Mouse (Mus musculus) MEL (cell line): ENCODE data around the gene Ccdc22. TPM values are rescaled to one million over a fixed set of nuclear protein-coding genes. Genes with fewer than 3 reads are reported as not detected.
A peak's percentile ranks its signal among the peaks of the same experiment; 100 is the strongest.

Experiments used
- DNase-seq: peaks from one replicate; pipeline ENCODE4 v3.0.0; 2011; ENCODE audit warnings: low read depth, low spot score
- H3K27ac ChIP-seq: 2 replicates; pipeline ENCODE4 v1.5.1; 2012; ENCODE audit warnings: low read depth, mild to moderate bottlenecking, control low read depth, low read length, moderate library complexity; ENCODE audit not compliant: control insufficient read depth
- H3K27me3 ChIP-seq, 2 experiments: fragments of 150-350 bp in 1 of 2; sonication (generic) in 1 of 2; 2 replicates each; pipeline ENCODE4 v1.6.1; 2012; ENCODE audit warnings: low read length in 2 of 2, mild to moderate bottlenecking in 2 of 2, improper control_type of control experiment in 1 of 2, moderate library complexity in 1 of 2; ENCODE audit not compliant: insufficient read depth in 2 of 2, control insufficient read depth in 1 of 2
- H3K36me3 ChIP-seq, 2 experiments: 2 replicates each; pipeline ENCODE4 v1.6.1; 2012 to 2014; ENCODE audit warnings: low read length in 2 of 2, improper control_type of control experiment in 1 of 2, inconsistent platforms in 1 of 2, mild to moderate bottlenecking in 1 of 2; ENCODE audit not compliant: insufficient read depth in 2 of 2, control insufficient read depth in 1 of 2
- H3K4me1 ChIP-seq, 2 experiments: fragments of 150-350 bp in 1 of 2; sonication (generic) in 1 of 2; 2 replicates each; pipeline ENCODE4 v1.6.1; 2012; ENCODE audit warnings: low read length in 2 of 2, improper control_type of control experiment in 1 of 2, mild to moderate bottlenecking in 1 of 2; ENCODE audit not compliant: insufficient read depth in 2 of 2, control insufficient read depth in 1 of 2
- H3K4me3 ChIP-seq, 2 experiments: fragments of 150-350 bp in 1 of 2; sonication (generic) in 1 of 2; 2 replicates each; pipeline ENCODE4 v1.5.1; 2012; ENCODE audit warnings: low read depth in 2 of 2, low read length in 2 of 2, mild to moderate bottlenecking in 2 of 2, moderate library complexity in 2 of 2, control low read depth in 1 of 2, improper control_type of control experiment in 1 of 2; ENCODE audit not compliant: control insufficient read depth in 1 of 2, insufficient read depth in 1 of 2
- H3K79me2 ChIP-seq: 2 replicates; pipeline ENCODE4 v1.6.1; 2012; ENCODE audit warnings: mild to moderate bottlenecking, low read length, moderate library complexity; ENCODE audit not compliant: control insufficient read depth, poor library complexity, insufficient read depth
- H3K9ac ChIP-seq: 2 replicates; pipeline ENCODE4 v1.6.1; 2012; ENCODE audit warnings: low read depth, mild to moderate bottlenecking, control low read depth, low read length, moderate library complexity; ENCODE audit not compliant: control insufficient read depth, poor library complexity, severe bottlenecking
- H3K9me3 ChIP-seq: fragments of 150-350 bp; sonication (generic); replicated peaks from 2 replicates; pipeline ENCODE4 v1.6.1; 2012; ENCODE audit warnings: mild to moderate bottlenecking, low read length, improper control_type of control experiment, moderate library complexity; ENCODE audit not compliant: insufficient read depth
- ELF1 ChIP-seq: IDR thresholded peaks from 2 replicates; pipeline ENCODE4 v1.6.1; 2014; ENCODE audit warnings: low read depth, mild to moderate bottlenecking, inconsistent platforms, low read length, improper control_type of control experiment, moderate library complexity
- EP300 ChIP-seq, 2 experiments: IDR thresholded peaks; 2 replicates each; pipeline ENCODE4 v1.6.1; 2011; ENCODE audit warnings: improper control_type of control experiment in 2 of 2, low read length in 2 of 2, low read depth in 1 of 2, mild to moderate bottlenecking in 1 of 2
- ETS1 ChIP-seq: IDR thresholded peaks from 2 replicates; pipeline ENCODE4 v1.6.1; 2012; ENCODE audit warnings: low read depth, mild to moderate bottlenecking, inconsistent platforms, low read length, improper control_type of control experiment, moderate library complexity
- GABPA ChIP-seq: IDR thresholded peaks from 2 replicates; pipeline ENCODE4 v1.6.1; 2012; ENCODE audit warnings: low read depth, mild to moderate bottlenecking, inconsistent platforms, low read length, improper control_type of control experiment, moderate library complexity
- HCFC1 ChIP-seq: IDR thresholded peaks from 2 replicates; pipeline ENCODE4 v1.6.1; 2012; ENCODE audit warnings: low read depth, mild to moderate bottlenecking, inconsistent platforms, low read length, improper control_type of control experiment, moderate library complexity
- JUND ChIP-seq: IDR thresholded peaks from 2 replicates; pipeline ENCODE4 v1.6.1; 2011; ENCODE audit warnings: low read depth, mild to moderate bottlenecking, improper control_type of control experiment, low read length
- MAX ChIP-seq: IDR thresholded peaks from 2 replicates; pipeline ENCODE4 v1.6.1; 2011; ENCODE audit warnings: low read length, improper control_type of control experiment
- MAZ ChIP-seq: IDR thresholded peaks from 2 replicates; pipeline ENCODE4 v1.6.1; 2012; ENCODE audit warnings: low read depth, mild to moderate bottlenecking, inconsistent platforms, low read length, improper control_type of control experiment
- MXI1 ChIP-seq: IDR thresholded peaks from 2 replicates; pipeline ENCODE4 v1.6.1; 2011; ENCODE audit warnings: mild to moderate bottlenecking, low read depth, low read length, improper control_type of control experiment
- MYB ChIP-seq: IDR thresholded peaks from 2 replicates; pipeline ENCODE4 v1.6.1; 2011; ENCODE audit warnings: mild to moderate bottlenecking, low read depth, low read length, improper control_type of control experiment
- NELFE ChIP-seq: IDR thresholded peaks from 2 replicates; pipeline ENCODE4 v1.6.1; 2011; ENCODE audit warnings: low read depth, low read length, improper control_type of control experiment
- NRF1 ChIP-seq: IDR thresholded peaks from 2 replicates; pipeline ENCODE4 v1.6.1; 2014; ENCODE audit warnings: low read depth, mild to moderate bottlenecking, inconsistent platforms, low read length, improper control_type of control experiment, moderate library complexity; ENCODE audit not compliant: poor library complexity, insufficient read depth, severe bottlenecking
- POLR2A ChIP-seq, 2 experiments: IDR thresholded peaks; 2 replicates each; pipeline ENCODE4 v1.6.1; 2011 to 2012; ENCODE audit warnings: low read length in 2 of 2, mild to moderate bottlenecking in 2 of 2, control low read depth in 1 of 2, improper control_type of control experiment in 1 of 2, low read depth in 1 of 2, moderate library complexity in 1 of 2; ENCODE audit not compliant: control insufficient read depth in 1 of 2, insufficient read depth in 1 of 2, poor library complexity in 1 of 2
- POLR2AphosphoS2 ChIP-seq: IDR thresholded peaks from 2 replicates; pipeline ENCODE4 v1.6.1; 2011; ENCODE audit warnings: low read length, improper control_type of control experiment
- RAD21 ChIP-seq: IDR thresholded peaks from 2 replicates; pipeline ENCODE4 v1.6.1; 2011; ENCODE audit warnings: mild to moderate bottlenecking, low read depth, low read length, improper control_type of control experiment
- RCOR1 ChIP-seq: IDR thresholded peaks from 2 replicates; pipeline ENCODE4 v1.6.1; 2012; ENCODE audit warnings: low read depth, mild to moderate bottlenecking, inconsistent platforms, low read length, improper control_type of control experiment
- SIN3A ChIP-seq: IDR thresholded peaks from 2 replicates; pipeline ENCODE4 v1.6.1; 2012; ENCODE audit warnings: low read length, improper control_type of control experiment, inconsistent platforms
- SMC3 ChIP-seq: IDR thresholded peaks from 2 replicates; pipeline ENCODE4 v1.6.1; 2011; ENCODE audit warnings: low read depth, low read length, improper control_type of control experiment
- TCF12 ChIP-seq: IDR thresholded peaks from 2 replicates; pipeline ENCODE4 v1.6.1; 2014; ENCODE audit warnings: low read depth, mild to moderate bottlenecking, inconsistent platforms, low read length, improper control_type of control experiment, moderate library complexity
- ZMIZ1 ChIP-seq: IDR thresholded peaks from 2 replicates; pipeline ENCODE4 v1.6.1; 2012; ENCODE audit warnings: low read depth, mild to moderate bottlenecking, inconsistent platforms, low read length, improper control_type of control experiment, moderate library complexity
- ZNF384 ChIP-seq: IDR thresholded peaks from 2 replicates; pipeline ENCODE4 v1.6.1; 2012; ENCODE audit warnings: low read depth, mild to moderate bottlenecking, inconsistent platforms, low read length, improper control_type of control experiment
- polyA plus RNA-seq, 2 experiments: library from polyadenylated mRNA; stranded (reverse) in 1 of 2; unstranded in 1 of 2; fragments of >175 nt in 1 of 2; fragments of >200 nt in 1 of 2; gene quantifications; 2 replicates each; pipeline versions ENCODE4 v1.2.1 to v1.2.4; 2012; ENCODE audit warnings: low replicate concordance in 2 of 2, low read depth in 1 of 2; ENCODE audit not compliant: insufficient read length in 2 of 2, insufficient read depth in 1 of 2, missing spikeins in 1 of 2
- total RNA-seq: library from RNA; depleted of rRNA; stranded (reverse); fragments of 300-350 nt; gene quantifications from 2 replicates; pipeline ENCODE4 v1.2.3, GENCODE M21; 2012

Ccdc22 gene
- total and polyA plus RNA-seq, 3 experiments = 36.1 to 37.9 TPM; not detected in 1

DNA sequence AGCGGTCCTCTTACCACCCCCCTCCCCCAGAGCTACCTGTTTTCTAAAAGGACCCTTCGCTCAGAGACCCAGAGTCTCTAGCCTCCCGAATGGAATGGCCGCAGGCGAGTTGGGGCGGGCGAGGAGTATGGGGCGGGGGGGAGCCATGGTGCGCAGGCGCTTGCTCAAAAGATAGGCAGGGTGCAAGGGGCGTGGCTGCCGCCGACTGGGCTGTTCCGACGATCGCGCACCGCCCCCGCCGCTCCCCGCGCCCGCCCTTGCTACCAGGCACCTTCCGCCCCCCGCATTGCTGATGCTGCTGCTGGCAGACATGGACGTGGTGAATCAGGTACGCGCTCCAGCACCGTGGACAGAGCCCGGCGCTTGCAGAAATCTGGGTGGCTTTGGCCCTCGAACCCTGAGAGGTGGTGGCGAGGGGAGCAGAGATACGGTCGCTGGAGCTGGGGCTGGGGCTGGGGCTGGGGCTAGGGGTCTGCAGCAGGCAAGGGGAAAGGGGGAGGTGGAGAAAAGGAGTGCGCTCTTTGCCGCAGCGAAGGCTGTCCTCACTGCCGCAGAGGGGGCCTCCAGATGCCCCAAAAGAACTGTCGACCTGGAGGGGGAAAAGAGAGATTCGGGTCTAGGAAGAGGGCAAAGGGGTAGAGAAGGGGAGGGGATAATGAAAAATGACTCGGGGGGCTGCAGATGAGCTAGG is 33.2 kb upstream of the Ccdc22 start, which contains the start of gene Syp:
Gene Syp, plus strand, starts transcription at position 71 of the 691 bp plus-strand sequence.
- H3K4me1 ChIP-seq = peaks cover 0 to 18% of the 10 kb centered on the region in 2 experiments; a peak in 1 of 4 replicates
- H3K36me3 ChIP-seq = peaks cover 0 to 5% of the 10 kb centered on the region in 2 experiments; a peak in 2 of 4 replicates
- H3K4me3 ChIP-seq = peak within 1 kb of the TSS; percentile 69 to 70
- TF ChIP-seq NRF1 = peak; percentile 82
- 0 out of 2 replicates have a peak, but pooled peaks have one; percentile 24 for TF ChIP-seq ETS1
- peak; percentile 84 for TF ChIP-seq RCOR1
- TF ChIP-seq TCF12 = peak; percentile 20; the same call in 1 of the 2 replicates
- TF ChIP-seq HCFC1 = peak; percentile 75
- no peak for TF ChIP-seq MYB
- TF ChIP-seq JUND = peak; percentile 88; the same call in 1 of the 2 replicates
- TF ChIP-seq EP300 (IDR thresholded peaks at IDR 0.05; ENCODE audit: low read depth in 1 of 2, low read length in 2 of 2) = peak in 1 of 2 experiments; percentile 35; a peak in 1 of 4 replicates
- no peak for TF ChIP-seq GABPA
- peak; percentile 32; the same call in 1 of the 2 replicates for TF ChIP-seq SMC3
- TF ChIP-seq NELFE = peak; percentile 36; the same call in 1 of the 2 replicates
- TF ChIP-seq ZMIZ1 = no peak
- peak; percentile 92; the same call in 1 of the 2 replicates for TF ChIP-seq MAZ
- peak; percentile 62 for TF ChIP-seq ELF1
- TF ChIP-seq MAX = peak; percentile 56; the same call in 1 of the 2 replicates
- TF ChIP-seq POLR2AphosphoS2 = no peak
- no peak for TF ChIP-seq RAD21
- peak; percentile 99 for TF ChIP-seq MXI1
- peak; percentile 99 for TF ChIP-seq SIN3A
- no peak for TF ChIP-seq ZNF384
- TF ChIP-seq POLR2A (IDR thresholded peaks at IDR 0.05; ENCODE audit: control insufficient read depth in 1 of 2, insufficient read depth in 1 of 2, low read depth in 1 of 2, low read length in 2 of 2, poor library complexity in 1 of 2) = peak in 1 of 2 experiments; percentile 51; a peak in 1 of 4 replicates
- TF ChIP-seq, all 39 proteins: peak for 15
- no peaks in the 10 kb centered on the region for H3K9me3 ChIP-seq
- H3K79me2 ChIP-seq = no peaks in the 10 kb centered on the region; the same call in 1 of the 2 replicates
- H3K27ac ChIP-seq = no peak within 1 kb of the TSS
- DNase-seq = peak; percentile 96
- H3K27me3 ChIP-seq = no peaks in the 10 kb centered on the region
- H3K9ac ChIP-seq = peak within 1 kb of the TSS; percentile 85
